Mouse (Mus musculus) ES-E14 (cell line): ENCODE results near the gene Rundc3a. TPM values are rescaled to one million over a fixed set of nuclear protein-coding genes. Genes with fewer than 3 reads are reported as not detected.

ENCODE experiments used
- DNase-seq: peaks from one replicate; pipeline ENCODE4 v3.0.0-alpha.2; 2013; ENCODE audit warnings: low read depth, low spot score
- H3K27ac ChIP-seq: 2 replicates; pipeline ENCODE4 v1.5.1; 2012; ENCODE audit warnings: low read depth, mild to moderate bottlenecking, low read length, moderate library complexity, mixed read lengths; ENCODE audit not compliant: poor library complexity, insufficient read depth, severe bottlenecking
- H3K36me3 ChIP-seq: 2 replicates; pipeline ENCODE4 v1.6.1; 2012; ENCODE audit warnings: mild to moderate bottlenecking, low read length, moderate library complexity, mixed read lengths; ENCODE audit not compliant: control insufficient read depth, poor library complexity, insufficient read depth, severe bottlenecking
- H3K4me1 ChIP-seq, 2 experiments: fragments of 150-350 bp in 1 of 2; sonication (generic) in 1 of 2; 2 replicates each; pipeline ENCODE4 v1.6.1; 2012; ENCODE audit warnings: low read length in 2 of 2, mild to moderate bottlenecking in 1 of 2, mixed read lengths in 1 of 2; ENCODE audit not compliant: control insufficient read depth in 2 of 2, insufficient read depth in 2 of 2, poor library complexity in 1 of 2
- H3K4me3 ChIP-seq, 2 experiments: fragments of 150-350 bp in 1 of 2; sonication (generic) in 1 of 2; 2 replicates each; pipeline ENCODE4 v1.5.1; 2012; ENCODE audit warnings: low read length in 2 of 2, low read depth in 1 of 2, mild to moderate bottlenecking in 1 of 2, mixed read lengths in 1 of 2; ENCODE audit not compliant: insufficient read depth in 1 of 2, poor library complexity in 1 of 2, severe bottlenecking in 1 of 2
- H3K9ac ChIP-seq: 2 replicates; pipeline ENCODE4 v1.6.1; 2012; ENCODE audit warnings: low read depth, mild to moderate bottlenecking, low read length, mixed read lengths; ENCODE audit not compliant: poor library complexity, insufficient read depth, severe bottlenecking
- H3K9me3 ChIP-seq: fragments of 150-350 bp; sonication (generic); 2 replicates; pipeline ENCODE4 v1.6.1; 2012; ENCODE audit warnings: low read depth, mild to moderate bottlenecking, low read length; ENCODE audit not compliant: control insufficient read depth, insufficient read depth
- CHD2 ChIP-seq: IDR thresholded peaks from 2 replicates; pipeline ENCODE4 v1.6.1; 2014; ENCODE audit warnings: mild to moderate bottlenecking, low read depth, low read length, inconsistent platforms
- HCFC1 ChIP-seq: IDR thresholded peaks from 2 replicates; pipeline ENCODE4 v1.6.1; 2012; ENCODE audit warnings: low read length, inconsistent platforms, borderline replicate concordance; ENCODE audit not compliant: insufficient read depth
- MAFK ChIP-seq: IDR thresholded peaks from 2 replicates; pipeline ENCODE4 v1.6.1; 2014; ENCODE audit warnings: mild to moderate bottlenecking, low read depth, low read length, inconsistent platforms; ENCODE audit not compliant: insufficient read depth
- ZC3H11A ChIP-seq: IDR thresholded peaks from 2 replicates; pipeline ENCODE4 v1.6.1; 2012; ENCODE audit warnings: low read depth, mild to moderate bottlenecking, inconsistent platforms, low read length, borderline replicate concordance
- ZNF384 ChIP-seq: IDR thresholded peaks from 2 replicates; pipeline ENCODE4 v1.6.1; 2012; ENCODE audit warnings: low read depth, low read length, inconsistent platforms
- in situ Hi-C, 2 experiments: fragments of 600-800 bp; cut with MboI; formaldehyde crosslinking; loops; one replicate each; pipeline ENCODE4 v1.15.1; 2025; ENCODE audit warnings: low sequenced_read_pairs in 2 of 2, inconsistent platforms in 1 of 2; ENCODE audit not compliant: unreplicated experiment in 2 of 2
- total RNA-seq: library from RNA; depleted of rRNA; stranded (reverse); fragments of 300-350 nt; gene quantifications from 2 replicates; pipeline ENCODE4 v1.2.3, GENCODE M21; 2012

Rundc3a gene
- total RNA-seq, 1 experiment: 6.7 TPM

DNA sequence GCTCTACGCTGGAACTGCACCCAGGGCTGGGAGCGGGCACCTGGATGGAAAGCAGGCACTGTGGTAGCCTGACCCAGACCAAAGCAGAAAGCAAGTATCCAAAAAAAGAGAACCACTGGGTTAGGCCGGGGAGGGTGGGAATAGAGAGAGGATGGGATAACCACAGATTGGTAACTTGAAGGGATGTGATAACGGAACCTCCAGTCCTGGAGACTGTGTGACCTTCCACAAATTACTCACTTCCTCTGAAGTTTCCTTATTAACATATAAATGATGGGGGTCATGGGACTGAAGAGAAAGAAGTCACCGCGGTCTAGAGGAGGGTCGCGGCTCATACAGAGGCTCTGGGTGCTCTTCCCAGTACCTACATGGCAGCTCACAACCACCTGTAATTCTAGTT lies 47.1 kb downstream of the Rundc3a start:
- H3K27ac ChIP-seq: no peak overlapping the region
- in situ Hi-C loops: no loop called here
- DNase-seq: no peak
- TF ChIP-seq HCFC1: no peak
- no peak for TF ChIP-seq CHD2
- no peak for TF ChIP-seq ZNF384
- TF ChIP-seq MAFK: no peak
- no peak for TF ChIP-seq ZC3H11A
- H3K4me1 ChIP-seq: peaks cover 0 to 18% of the 10 kb centered on the region in 2 experiments; a peak in 2 of 4 replicates
- H3K4me3 ChIP-seq: no peak overlapping the region; a peak in 1 of 4 replicates
- no peaks in the 10 kb centered on the region for H3K9me3 ChIP-seq
- H3K9ac ChIP-seq: no peak overlapping the region
- peaks cover 13% of the 10 kb centered on the region; the same call in 1 of the 2 replicates for H3K36me3 ChIP-seq

- peaks cover 2% of the 10 kb centered on the region; the same call in 1 of the 2 replicates for H3K36me3 ChIP-seq
- H3K9me3 ChIP-seq: no peaks in the 10 kb centered on the region
- H3K4me1 ChIP-seq: peaks cover 0 to 27% of the 10 kb centered on the region in 2 experiments; a peak in 2 of 4 replicates
- DNase-seq: no peak
- no peak overlapping the region for H3K27ac ChIP-seq
- no peak overlapping the region for H3K4me3 ChIP-seq
- no peak for TF ChIP-seq HCFC1
- no peak for TF ChIP-seq ZNF384
- TF ChIP-seq ZC3H11A: no peak; the same call in 1 of the 2 replicates
- TF ChIP-seq MAFK: no peak
- TF ChIP-seq CHD2: no peak
- in situ Hi-C loops: no loop called here
- H3K9ac ChIP-seq: no peak overlapping the region
These were observed 48.2 kb downstream of the Rundc3a start for GRCm38 (mm10) chr11:102441434-102441833.

- no peak overlapping the region for H3K27ac ChIP-seq
- no peak for DNase-seq
- H3K4me1 ChIP-seq: peaks cover 0 to 29% of the 10 kb centered on the region in 2 experiments; a peak in 2 of 4 replicates
- TF ChIP-seq ZNF384: no peak
- no peak for TF ChIP-seq MAFK
- TF ChIP-seq CHD2: no peak
- TF ChIP-seq HCFC1: no peak
- no peak for TF ChIP-seq ZC3H11A
- H3K4me3 ChIP-seq: no peak overlapping the region
- H3K36me3 ChIP-seq: no peaks in the 10 kb centered on the region
- in situ Hi-C loops: no loop called here
- no peak overlapping the region for H3K9ac ChIP-seq
- no peaks in the 10 kb centered on the region for H3K9me3 ChIP-seq
These were observed 48.9 kb downstream of the Rundc3a start for GRCm38 (mm10) chr11:102442089-102442488.

DNA sequence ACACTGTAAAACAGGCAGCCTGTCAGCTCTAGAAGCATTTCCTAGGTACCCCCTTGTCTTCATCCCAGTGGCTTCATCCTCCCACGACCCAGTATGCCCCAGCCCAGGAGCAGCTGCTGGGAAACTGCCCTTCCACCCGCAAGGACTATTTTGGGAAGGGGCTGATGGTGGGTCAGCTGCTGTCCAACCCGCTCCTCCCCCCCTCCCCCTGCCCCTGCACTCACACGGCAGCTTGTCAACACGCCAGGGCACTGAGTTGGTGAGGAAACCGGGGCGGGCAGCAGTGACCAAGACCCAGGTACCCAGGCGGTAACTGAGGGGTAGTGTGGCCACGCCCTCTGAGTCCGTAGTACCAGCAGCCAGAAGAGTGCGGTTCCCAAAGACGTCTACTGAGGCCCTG lies 50.5 kb downstream of the Rundc3a start:
- in situ Hi-C loops: no loop called here
- Histone ChIP-seq H3K27ac (no peak overlapping the region), H3K4me3 (no peak overlapping the region; a peak in 1 of 4 replicates), H3K9ac (no peak overlapping the region), H3K4me1 (peaks cover 0 to 37% of the 10 kb centered on the region in 2 experiments; a peak in 2 of 4 replicates), H3K36me3 (no peaks in the 10 kb centered on the region), H3K9me3 (no peaks in the 10 kb centered on the region)
- no peak for DNase-seq
- TF ChIP-seq MAFK: no peak

GRCm38 (mm10) chr11:102444321-102444720 lies 51.1 kb downstream of the Rundc3a start:
- in situ Hi-C loops: no loop called here
- Histone ChIP-seq H3K4me1 (peaks cover under 1 to 37% of the 10 kb centered on the region in 2 experiments; a peak in 2 of 4 replicates), H3K9ac (no peak overlapping the region), H3K4me3 (no peak overlapping the region), H3K9me3 (no peaks in the 10 kb centered on the region), H3K36me3 (no peaks in the 10 kb centered on the region), H3K27ac (no peak overlapping the region)
- TF ChIP-seq HCFC1 (no peak), MAFK (no peak), ZNF384 (no peak), CHD2 (no peak), ZC3H11A (no peak)
- no peak for DNase-seq
